Mouse (Mus musculus): ENCODE measurements around the gene Nlrc5. TPM values are rescaled to one million over a fixed set of nuclear protein-coding genes. Genes with fewer than 3 reads are reported as not detected.

Gene Nlrc5
- polyA plus RNA-seq, 2 experiments = 0.09 to 0.22 TPM

DNA sequence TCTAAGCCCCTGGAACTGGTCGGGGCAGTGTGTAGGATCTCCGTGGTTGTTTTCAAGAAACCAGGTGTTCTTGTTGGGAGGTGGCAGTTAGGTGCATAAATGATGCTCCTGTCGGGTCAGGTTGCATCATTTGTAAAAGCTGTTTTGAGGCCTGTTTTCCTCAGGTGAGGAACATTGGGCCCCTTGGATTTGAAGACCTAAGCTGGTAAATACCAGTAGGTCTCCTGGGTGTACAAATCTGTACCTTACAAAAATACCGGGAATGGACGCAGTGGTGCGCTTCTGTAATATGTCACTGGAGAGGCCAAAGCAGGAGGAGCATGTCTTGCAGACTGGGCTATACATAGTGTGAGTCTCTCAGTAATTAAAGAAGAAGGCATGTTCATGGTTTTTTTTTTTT lies 46.4 kb upstream of the Nlrc5 start:
- Histone ChIP-seq H3K9me3 (ENCODE audit: control insufficient read depth, low read length) (no peaks in the 10 kb centered on the region), H3K27me3 (ENCODE audit: control insufficient read depth, insufficient read depth, low read length) (no peaks in the 10 kb centered on the region), H3K36me3 (replicated peaks; ENCODE audit: control insufficient read depth, insufficient read depth, low read depth) (peaks cover 44% of the 10 kb centered on the region), H3K27ac (peak overlapping the region; percentile 94), H3K9ac (replicated peaks) (peak overlapping the region; percentile 87), H3K4me2 (ENCODE audit: low read depth) (peak overlapping the region; percentile 99), H3K4me3 (ENCODE audit: insufficient read depth in 1 of 2, low read depth in 2 of 2, low read length in 2 of 2) (peak overlapping the region; percentile 93 to 94), H3K4me1 (replicated peaks; ENCODE audit: control insufficient read depth in 2 of 2, insufficient read depth in 2 of 2, low read length in 1 of 2) (peaks cover 24 to 31% of the 10 kb centered on the region in 2 experiments)
- DNase-seq (ENCODE audit: low read depth in 3 of 3, low spot score in 3 of 3) (no peak), ATAC-seq (ENCODE audit: insufficient read depth) (no peak)
- 33% methylated on average over 6 of the region's 6 CpGs for WGBS (ENCODE audit: insufficient replicate concordance)
- no peak for TF ChIP-seq CTCF (IDR thresholded peaks at IDR 0.05; ENCODE audit: low read depth)
- TF ChIP-seq EP300 (IDR thresholded peaks at IDR 0.05; ENCODE audit: low read depth) = no peak

DNA sequence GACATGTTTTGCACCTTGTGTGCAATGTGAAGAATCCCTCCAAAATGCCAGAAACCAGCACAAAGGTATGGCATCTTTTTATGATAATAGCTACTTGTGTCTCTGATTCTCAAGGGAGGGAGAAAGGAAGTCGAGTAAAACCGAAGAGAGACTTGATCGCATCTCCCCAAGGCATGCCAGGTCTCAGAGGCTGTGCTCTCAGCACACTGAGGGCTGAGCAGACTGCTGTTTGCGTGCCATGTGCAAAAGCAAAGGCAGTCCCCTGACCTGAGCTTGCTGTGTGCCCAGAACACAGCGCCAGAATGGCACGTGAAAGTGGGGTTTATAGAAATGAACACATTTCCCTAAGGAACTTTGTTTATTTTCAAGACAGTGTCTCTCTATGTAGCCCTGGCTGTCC lies 44.6 kb upstream of the Nlrc5 start:
- 90% methylated on average over 6 of the region's 6 CpGs for WGBS (ENCODE audit: insufficient replicate concordance)
- DNase-seq (ENCODE audit: low read depth in 3 of 3, low spot score in 3 of 3) (no peak), ATAC-seq (ENCODE audit: insufficient read depth) (no peak)
- Histone ChIP-seq H3K27me3 (ENCODE audit: control insufficient read depth, insufficient read depth, low read length) (no peaks in the 10 kb centered on the region), H3K9me3 (ENCODE audit: control insufficient read depth, low read length) (no peaks in the 10 kb centered on the region), H3K4me2 (ENCODE audit: low read depth) (peak overlapping the region; percentile 3; the same call in 1 of the 2 replicates), H3K27ac (no peak overlapping the region), H3K9ac (replicated peaks) (no peak overlapping the region), H3K4me3 (ENCODE audit: insufficient read depth in 1 of 2, low read depth in 2 of 2, low read length in 2 of 2) (no peak overlapping the region), H3K36me3 (replicated peaks; ENCODE audit: control insufficient read depth, insufficient read depth, low read depth) (peaks cover 59% of the 10 kb centered on the region), H3K4me1 (replicated peaks; ENCODE audit: control insufficient read depth in 2 of 2, insufficient read depth in 2 of 2, low read length in 1 of 2) (peaks cover 16 to 19% of the 10 kb centered on the region in 2 experiments)
- no peak for TF ChIP-seq CTCF (IDR thresholded peaks at IDR 0.05; ENCODE audit: low read depth)
- no peak for TF ChIP-seq EP300 (IDR thresholded peaks at IDR 0.05; ENCODE audit: low read depth)

- Histone ChIP-seq H3K9ac (replicated peaks) (no peak overlapping the region), H3K4me1 (replicated peaks; ENCODE audit: control insufficient read depth in 2 of 2, insufficient read depth in 2 of 2, low read length in 1 of 2) (peaks cover 11% of the 10 kb centered on the region in 2 experiments), H3K27ac (no peak overlapping the region), H3K27me3 (ENCODE audit: control insufficient read depth, insufficient read depth, low read length) (no peaks in the 10 kb centered on the region), H3K4me3 (ENCODE audit: insufficient read depth in 1 of 2, low read depth in 2 of 2, low read length in 2 of 2) (no peak overlapping the region), H3K36me3 (replicated peaks; ENCODE audit: control insufficient read depth, insufficient read depth, low read depth) (peaks cover 68% of the 10 kb centered on the region), H3K9me3 (ENCODE audit: control insufficient read depth, low read length) (no peaks in the 10 kb centered on the region), H3K4me2 (ENCODE audit: low read depth) (no peak overlapping the region)
- DNase-seq (ENCODE audit: low read depth in 3 of 3, low spot score in 3 of 3) (no peak), ATAC-seq (ENCODE audit: insufficient read depth) (no peak)
- WGBS (ENCODE audit: insufficient replicate concordance) = 89% methylated on average over 6 of the region's 6 CpGs
- TF ChIP-seq EP300 (IDR thresholded peaks at IDR 0.05; ENCODE audit: low read depth) = no peak
- TF ChIP-seq CTCF (IDR thresholded peaks at IDR 0.05; ENCODE audit: low read depth) = no peak
Observed at GRCm38 (mm10) chr8:94390429-94390828, 43.7 kb upstream of the Nlrc5 start.

- TF ChIP-seq CTCF (IDR thresholded peaks at IDR 0.05; ENCODE audit: low read depth) (no peak), EP300 (IDR thresholded peaks at IDR 0.05; ENCODE audit: low read depth) (no peak)
- no peak overlapping the region for H3K9ac ChIP-seq (replicated peaks)
Observed at GRCm38 (mm10) chr8:94390910-94391309, 43.2 kb upstream of the Nlrc5 start.

DNA sequence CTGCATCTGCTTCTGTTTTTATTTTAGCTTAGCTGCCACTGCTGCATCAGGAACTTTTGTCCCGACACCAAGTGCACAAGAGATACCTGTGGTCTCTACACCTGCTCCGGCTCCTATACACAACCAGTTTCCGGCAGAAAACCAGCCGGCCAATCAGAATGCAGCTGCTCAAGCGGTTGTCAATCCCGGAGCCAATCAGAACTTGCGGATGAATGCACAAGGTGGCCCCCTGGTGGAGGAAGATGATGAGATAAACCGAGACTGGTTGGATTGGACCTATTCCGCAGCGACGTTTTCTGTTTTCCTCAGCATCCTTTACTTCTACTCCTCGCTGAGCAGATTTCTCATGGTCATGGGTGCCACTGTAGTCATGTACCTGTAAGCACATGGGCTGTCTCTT lies 42.0 kb upstream of the Nlrc5 start:
- H3K27me3 ChIP-seq (ENCODE audit: control insufficient read depth, insufficient read depth, low read length) = no peaks in the 10 kb centered on the region
- no peak overlapping the region for H3K4me3 ChIP-seq (ENCODE audit: insufficient read depth in 1 of 2, low read depth in 2 of 2, low read length in 2 of 2)
- no peak overlapping the region for H3K4me2 ChIP-seq (ENCODE audit: low read depth)
- H3K36me3 ChIP-seq (replicated peaks; ENCODE audit: control insufficient read depth, insufficient read depth, low read depth) = peaks cover 82% of the 10 kb centered on the region
- H3K4me1 ChIP-seq (replicated peaks; ENCODE audit: control insufficient read depth in 2 of 2, insufficient read depth in 2 of 2, low read length in 1 of 2) = peaks cover 7 to 8% of the 10 kb centered on the region in 2 experiments; a peak in 3 of 4 replicates
- ATAC-seq (ENCODE audit: insufficient read depth) (no peak), DNase-seq (ENCODE audit: low read depth in 3 of 3, low spot score in 3 of 3) (no peak)
- H3K9me3 ChIP-seq (ENCODE audit: control insufficient read depth, low read length) = no peaks in the 10 kb centered on the region
- WGBS (ENCODE audit: insufficient replicate concordance) = 87% methylated on average over 12 of the region's 12 CpGs
- no peak overlapping the region for H3K27ac ChIP-seq
- no peak overlapping the region for H3K9ac ChIP-seq (replicated peaks)
- no peak for TF ChIP-seq EP300 (IDR thresholded peaks at IDR 0.05; ENCODE audit: low read depth)
- peak; percentile 71 for TF ChIP-seq CTCF (IDR thresholded peaks at IDR 0.05; ENCODE audit: low read depth)

More at GRCm38 (mm10) chr8:94390910-94391309, 43.2 kb upstream of the Nlrc5 start:
- H3K36me3 ChIP-seq (replicated peaks; ENCODE audit: control insufficient read depth, insufficient read depth, low read depth) = peaks cover 73% of the 10 kb centered on the region
- no peak for ATAC-seq (ENCODE audit: insufficient read depth)
- no peaks in the 10 kb centered on the region for H3K9me3 ChIP-seq (ENCODE audit: control insufficient read depth, low read length)
- H3K27ac ChIP-seq = no peak overlapping the region
- H3K27me3 ChIP-seq (ENCODE audit: control insufficient read depth, insufficient read depth, low read length) = no peaks in the 10 kb centered on the region
- no peak overlapping the region for H3K4me2 ChIP-seq (ENCODE audit: low read depth)
- WGBS (ENCODE audit: insufficient replicate concordance) = 88% methylated on average over 8 of the region's 8 CpGs
- H3K4me3 ChIP-seq (ENCODE audit: insufficient read depth in 1 of 2, low read depth in 2 of 2, low read length in 2 of 2) = no peak overlapping the region
- peaks cover 7 to 8% of the 10 kb centered on the region in 2 experiments; a peak in 3 of 4 replicates for H3K4me1 ChIP-seq (replicated peaks; ENCODE audit: control insufficient read depth in 2 of 2, insufficient read depth in 2 of 2, low read length in 1 of 2)
- no peak for DNase-seq (ENCODE audit: low read depth in 3 of 3, low spot score in 3 of 3)
